Mouse (Mus musculus) hindbrain, embryonic 14.5 days (tissue): ENCODE measurements at regions not wholly inside any gene's neighbourhood (a gene's known extent, or its start where the extent isn't known, plus 50 kb on each side); places are given as distances from the start of the nearest gene placed in this dataset.

Experiments
- ATAC-seq: fragments of 200-750 bp; cut with Nextera tagmentation; 2 replicates; pipeline ENCODE4 v1.8.0; 2017; ENCODE audit warnings: moderate number of reproducible peaks, mild to moderate bottlenecking, moderate TSS enrichment, moderate library complexity; ENCODE audit not compliant: low FRiP score
- DNase-seq: peaks from one replicate; pipeline ENCODE4 v3.0.0-alpha.2; 2015; ENCODE audit warnings: low spot score
- H3K27ac ChIP-seq: fragments of 300-500 bp; sonication (generic); 2 replicates; pipeline ENCODE4 v1.5.1; 2014; ENCODE audit warnings: mild to moderate bottlenecking, moderate library complexity
- H3K27me3 ChIP-seq: fragments of 300-500 bp; sonication (generic); 2 replicates; pipeline ENCODE4 v1.6.1; 2014; ENCODE audit warnings: mild to moderate bottlenecking, low read length, mixed read lengths; ENCODE audit not compliant: control insufficient read depth, insufficient read depth
- H3K36me3 ChIP-seq: fragments of 300-500 bp; sonication (generic); replicated peaks from 2 replicates; pipeline ENCODE4 v1.6.1; 2014; ENCODE audit not compliant: control insufficient read depth, insufficient read depth
- H3K4me1 ChIP-seq: fragments of 300-500 bp; sonication (generic); replicated peaks from 2 replicates; pipeline ENCODE4 v1.6.1; 2014; ENCODE audit warnings: antibody characterized with exemption, low read length, mixed read lengths; ENCODE audit not compliant: control insufficient read depth, insufficient read depth
- H3K4me2 ChIP-seq: fragments of 300-500 bp; sonication (generic); replicated peaks from 2 replicates; pipeline ENCODE4 v1.6.1; 2014; ENCODE audit warnings: mild to moderate bottlenecking, moderate library complexity
- H3K4me3 ChIP-seq: fragments of 300-500 bp; sonication (generic); replicated peaks from 2 replicates; pipeline ENCODE4 v1.5.1; 2014; ENCODE audit warnings: mild to moderate bottlenecking, low read length
- H3K9ac ChIP-seq: fragments of 300-500 bp; sonication (generic); 2 replicates; pipeline ENCODE4 v1.6.1; 2014
- H3K9me3 ChIP-seq: fragments of 300-500 bp; sonication (generic); 2 replicates; pipeline ENCODE4 v1.6.1; 2016; ENCODE audit warnings: low read length; ENCODE audit not compliant: control insufficient read depth
- WGBS: fragments of 180-500 bp; shearing (Covaris S2); extraction: QIAGEN DNeasy Blood & Tissue Kit; methylation state at CpG from one replicate; pipeline ENCODE4 v1.1.7; 2014; 5-methylcytosine and 5-hydroxymethylcytosine counted together

GRCm38 (mm10) chr12:12610861-12611260, 330.9 kb downstream of the Mycn start:
- DNase-seq, result no peak
- H3K27me3 ChIP-seq, result no peaks in the 10 kb centered on the region
- H3K27ac ChIP-seq, result no peak overlapping the region
- no peak overlapping the region for H3K9ac ChIP-seq
- H3K4me3 ChIP-seq, result no peak overlapping the region
- ATAC-seq, result peak; percentile 31; the same call in 1 of the 2 replicates
- H3K36me3 ChIP-seq, result no peaks in the 10 kb centered on the region
- no peaks in the 10 kb centered on the region for H3K9me3 ChIP-seq
- 43% methylated on average over 4 of the region's 4 CpGs for WGBS
- H3K4me1 ChIP-seq, result no peaks in the 10 kb centered on the region
- no peak overlapping the region for H3K4me2 ChIP-seq

GRCm38 (mm10) chr12:12607995-12608394, 333.7 kb downstream of the Mycn start:
- H3K4me3 ChIP-seq, result no peak overlapping the region
- ATAC-seq, result no peak
- H3K4me1 ChIP-seq, result no peaks in the 10 kb centered on the region
- no peaks in the 10 kb centered on the region for H3K27me3 ChIP-seq
- no peaks in the 10 kb centered on the region for H3K36me3 ChIP-seq
- H3K9ac ChIP-seq, result no peak overlapping the region
- 67% methylated on average over 4 of the region's 4 CpGs for WGBS
- H3K27ac ChIP-seq, result no peak overlapping the region
- H3K4me2 ChIP-seq, result no peak overlapping the region
- no peak for DNase-seq
- H3K9me3 ChIP-seq, result no peaks in the 10 kb centered on the region

GRCm38 (mm10) chr12:12606911-12607310, 334.8 kb downstream of the Mycn start:
- no peaks in the 10 kb centered on the region for H3K36me3 ChIP-seq
- no peak overlapping the region for H3K9ac ChIP-seq
- ATAC-seq (no peak), DNase-seq (no peak)
- no peak overlapping the region for H3K4me2 ChIP-seq
- H3K27ac ChIP-seq, result no peak overlapping the region
- WGBS, result 95% methylated on average over 6 of the region's 6 CpGs
- H3K4me1 ChIP-seq, result no peaks in the 10 kb centered on the region
- H3K4me3 ChIP-seq, result no peak overlapping the region
- H3K27me3 ChIP-seq, result no peaks in the 10 kb centered on the region
- H3K9me3 ChIP-seq, result no peaks in the 10 kb centered on the region

- no peak overlapping the region for H3K4me3 ChIP-seq
- DNase-seq (no peak), ATAC-seq (no peak)
- H3K9me3 ChIP-seq, result no peaks in the 10 kb centered on the region
- no peak overlapping the region for H3K27ac ChIP-seq
- WGBS, result 97% methylated on average over 3 of the region's 3 CpGs
- no peaks in the 10 kb centered on the region for H3K27me3 ChIP-seq
- H3K4me2 ChIP-seq, result no peak overlapping the region
- no peak overlapping the region for H3K9ac ChIP-seq
- no peaks in the 10 kb centered on the region for H3K4me1 ChIP-seq
- no peaks in the 10 kb centered on the region for H3K36me3 ChIP-seq
Measured at GRCm38 (mm10) chr12:12605495-12605894, 336.2 kb downstream of the Mycn start.

GRCm38 (mm10) chr12:12601362-12601761, 339.4 kb downstream of the Fam49a start:
- Histone ChIP-seq H3K4me1 (no peaks in the 10 kb centered on the region), H3K27ac (no peak overlapping the region), H3K36me3 (no peaks in the 10 kb centered on the region), H3K27me3 (no peaks in the 10 kb centered on the region), H3K4me2 (no peak overlapping the region), H3K4me3 (no peak overlapping the region), H3K9ac (no peak overlapping the region), H3K9me3 (no peaks in the 10 kb centered on the region)
- ATAC-seq (no peak), DNase-seq (no peak)
- WGBS, result 42% methylated on average over 2 of the region's 2 CpGs

- no peak overlapping the region for H3K4me2 ChIP-seq
- no peak overlapping the region for H3K27ac ChIP-seq
- no peak overlapping the region for H3K9ac ChIP-seq
- ATAC-seq, result no peak
- DNase-seq, result no peak
- no peaks in the 10 kb centered on the region for H3K36me3 ChIP-seq
- H3K27me3 ChIP-seq, result no peaks in the 10 kb centered on the region
- peaks cover 14% of the 10 kb centered on the region for H3K4me1 ChIP-seq
- no peak overlapping the region for H3K4me3 ChIP-seq
- 89% methylated on average over 3 of the region's 3 CpGs for WGBS
- H3K9me3 ChIP-seq, result no peaks in the 10 kb centered on the region
Measured at GRCm38 (mm10) chr12:12595399-12595798, 333.5 kb downstream of the Fam49a start.

GRCm38 (mm10) chr12:12594567-12594966, 332.6 kb downstream of the Fam49a start:
- H3K4me2 ChIP-seq, result no peak overlapping the region
- DNase-seq (no peak), ATAC-seq (no peak)
- H3K4me1 ChIP-seq, result peaks cover 14% of the 10 kb centered on the region
- H3K27me3 ChIP-seq, result no peaks in the 10 kb centered on the region
- no peaks in the 10 kb centered on the region for H3K9me3 ChIP-seq
- no peaks in the 10 kb centered on the region for H3K36me3 ChIP-seq
- WGBS, result 92% methylated on average over 3 of the region's 3 CpGs
- no peak overlapping the region for H3K9ac ChIP-seq
- H3K27ac ChIP-seq, result no peak overlapping the region
- H3K4me3 ChIP-seq, result no peak overlapping the region

GRCm38 (mm10) chr12:12593343-12593742, 331.4 kb downstream of the Fam49a start:
- Histone ChIP-seq H3K9ac (no peak overlapping the region), H3K27me3 (no peaks in the 10 kb centered on the region), H3K27ac (no peak overlapping the region), H3K4me3 (no peak overlapping the region), H3K4me2 (no peak overlapping the region), H3K4me1 (peaks cover 14% of the 10 kb centered on the region), H3K9me3 (no peaks in the 10 kb centered on the region), H3K36me3 (no peaks in the 10 kb centered on the region)
- DNase-seq (no peak), ATAC-seq (no peak)
- 94% methylated on average over 2 of the region's 2 CpGs for WGBS

- ATAC-seq (peak; percentile 96), DNase-seq (peak; percentile 52)
- Histone ChIP-seq H3K9ac (peak overlapping the region; percentile 34; the same call in 1 of the 2 replicates), H3K4me3 (no peak overlapping the region), H3K36me3 (no peaks in the 10 kb centered on the region), H3K27ac (peak overlapping the region; percentile 90), H3K4me1 (peaks cover 14% of the 10 kb centered on the region), H3K4me2 (no peak overlapping the region), H3K9me3 (no peaks in the 10 kb centered on the region), H3K27me3 (no peaks in the 10 kb centered on the region)
- 44% methylated on average over 8 of the region's 8 CpGs for WGBS
Measured at GRCm38 (mm10) chr12:12590753-12591291, 328.9 kb downstream of the Fam49a start.

- WGBS, result 90% methylated on average over 5 of the region's 5 CpGs
- ATAC-seq (no peak), DNase-seq (no peak)
Measured at GRCm38 (mm10) chr12:12588771-12589370, 326.9 kb downstream of the Fam49a start.

More at GRCm38 (mm10) chr12:12588771-12589370, 326.9 kb downstream of the Fam49a start:
- Histone ChIP-seq H3K27me3 (no peaks in the 10 kb centered on the region), H3K9me3 (no peaks in the 10 kb centered on the region), H3K36me3 (no peaks in the 10 kb centered on the region), H3K9ac (no peak overlapping the region), H3K27ac (no peak overlapping the region), H3K4me1 (peaks cover 14% of the 10 kb centered on the region), H3K4me2 (no peak overlapping the region), H3K4me3 (no peak overlapping the region)
